Mouse (Mus musculus): ENCODE data around the gene Pgls. TPM values are rescaled to one million over a fixed set of nuclear protein-coding genes. Genes with fewer than 3 reads are reported as not detected.

The Pgls gene
- polyA plus RNA-seq, 2 experiments: 141 to 255 TPM

- Histone ChIP-seq H3K4me1 (ENCODE audit: control insufficient read depth, insufficient read depth, low read length) (peaks cover 18% of the 10 kb centered on the region), H3K9me3 (ENCODE audit: control insufficient read depth, low read length) (peaks cover 8% of the 10 kb centered on the region), H3K4me3 (replicated peaks; ENCODE audit: low read length) (no peak overlapping the region), H3K4me2 (replicated peaks; ENCODE audit: low read depth, low read length, severe bottlenecking) (no peak overlapping the region), H3K27me3 (ENCODE audit: control insufficient read depth, insufficient read depth, low read length) (peaks cover 5% of the 10 kb centered on the region; the same call in 1 of the 2 replicates), H3K27ac (replicated peaks; ENCODE audit: low read depth, low read length) (0 out of 2 replicates have a peak overlapping the region, but pooled peaks have one; percentile 61), H3K9ac (ENCODE audit: low read depth, low read length, severe bottlenecking) (no peak overlapping the region), H3K36me3 (ENCODE audit: control insufficient read depth, insufficient read depth, low read length) (peaks cover 40% of the 10 kb centered on the region)
- ATAC-seq (ENCODE audit: low FRiP score, low read depth) (no peak), DNase-seq (ENCODE audit: low spot score) (peak; percentile 32)
- TF ChIP-seq POLR2A (IDR thresholded peaks at IDR 0.05; ENCODE audit: borderline replicate concordance, extremely low read depth, insufficient read depth, insufficient read length): no peak
- WGBS: 41% methylated on average over 9 of the region's 9 CpGs
Observed at GRCm38 (mm10) chr8:71627265-71628099, 35.5 kb downstream of the Pgls start.

DNA sequence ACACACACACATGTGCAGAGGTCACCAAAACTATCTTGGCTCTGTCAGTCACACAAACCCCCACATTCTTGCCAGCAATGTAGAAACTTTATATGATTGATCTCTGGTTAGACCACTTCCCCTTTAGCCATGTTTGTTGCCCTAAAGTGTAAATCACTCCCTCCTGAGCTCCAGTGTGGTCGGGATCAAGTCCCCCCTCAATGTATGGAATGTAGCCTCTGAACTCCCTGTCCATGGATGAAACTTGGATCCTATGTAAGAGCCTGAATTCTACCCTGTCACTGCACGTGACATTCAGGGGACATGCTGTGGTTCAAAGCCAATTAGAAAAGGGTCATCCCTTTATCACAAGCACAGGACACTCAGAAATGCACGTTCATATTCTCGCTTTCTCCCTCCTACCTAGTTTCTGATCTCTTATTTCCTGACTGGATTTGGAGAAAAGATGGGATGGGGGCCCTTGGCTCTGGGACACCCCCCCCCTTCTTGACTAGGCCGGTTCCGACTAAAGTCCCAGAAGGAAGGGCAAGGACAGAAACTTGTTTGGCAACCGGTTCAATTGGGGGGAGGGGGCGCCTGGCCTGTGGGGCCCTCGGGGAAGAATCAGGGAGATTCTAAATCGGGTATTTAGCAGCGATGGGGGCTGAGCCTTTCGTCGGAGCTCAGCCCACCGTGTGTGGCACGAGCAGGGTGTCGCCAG lies 36.6 kb downstream of the Pgls start:
- H3K36me3 ChIP-seq (ENCODE audit: control insufficient read depth, insufficient read depth, low read length): peaks cover 29% of the 10 kb centered on the region
- peak overlapping the region; percentile 61; the same call in 1 of the 2 replicates for H3K27ac ChIP-seq (replicated peaks; ENCODE audit: low read depth, low read length)
- ATAC-seq (ENCODE audit: low FRiP score, low read depth): no peak
- peak; percentile 9 for DNase-seq (ENCODE audit: low spot score)
- H3K9me3 ChIP-seq (ENCODE audit: control insufficient read depth, low read length): no peaks in the 10 kb centered on the region
- peaks cover 18% of the 10 kb centered on the region for H3K4me1 ChIP-seq (ENCODE audit: control insufficient read depth, insufficient read depth, low read length)
- no peak for TF ChIP-seq POLR2A (IDR thresholded peaks at IDR 0.05; ENCODE audit: borderline replicate concordance, extremely low read depth, insufficient read depth, insufficient read length)
- 8% methylated on average over 16 of the region's 16 CpGs for WGBS
- H3K4me2 ChIP-seq (replicated peaks; ENCODE audit: low read depth, low read length, severe bottlenecking): peak overlapping the region; percentile 97
- peaks cover 5% of the 10 kb centered on the region; the same call in 1 of the 2 replicates for H3K27me3 ChIP-seq (ENCODE audit: control insufficient read depth, insufficient read depth, low read length)
- peak overlapping the region; percentile 55 for H3K4me3 ChIP-seq (replicated peaks; ENCODE audit: low read length)
- peak overlapping the region; percentile 64 for H3K9ac ChIP-seq (ENCODE audit: low read depth, low read length, severe bottlenecking)

DNA sequence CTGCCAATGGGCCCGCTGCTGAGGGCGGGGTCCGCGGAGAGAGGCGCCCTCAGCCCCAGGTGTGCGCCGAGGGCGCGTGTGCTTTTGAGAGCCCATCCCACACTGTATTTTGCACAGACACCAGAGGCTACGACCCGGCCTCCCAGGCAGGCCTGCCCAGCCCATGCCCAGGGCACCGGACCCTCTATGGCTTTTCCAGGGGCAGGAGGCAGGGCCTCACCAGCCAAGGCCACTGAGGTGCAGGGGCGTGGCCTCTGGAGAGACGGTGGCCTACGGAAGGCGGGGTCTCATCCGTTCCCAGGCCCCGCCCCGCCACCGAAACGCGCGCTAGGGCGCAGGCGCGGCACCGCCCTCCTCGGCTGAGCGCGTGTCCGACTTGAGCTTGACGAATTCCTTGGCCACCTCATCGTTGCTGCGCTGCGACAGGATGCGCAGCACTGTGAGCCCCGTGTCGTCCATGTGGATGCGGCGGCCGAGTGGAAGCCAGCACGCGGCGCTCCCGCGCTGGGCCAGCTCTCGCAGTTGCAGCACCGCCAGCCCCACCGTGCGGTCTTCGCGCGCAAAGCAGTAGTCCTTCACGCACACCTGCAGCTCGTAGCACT lies 37.2 kb downstream of the Pgls start:
- Histone ChIP-seq H3K4me2 (replicated peaks; ENCODE audit: low read depth, low read length, severe bottlenecking) (peak overlapping the region; percentile 97), H3K36me3 (ENCODE audit: control insufficient read depth, insufficient read depth, low read length) (peaks cover 23% of the 10 kb centered on the region), H3K9ac (ENCODE audit: low read depth, low read length, severe bottlenecking) (peak overlapping the region; percentile 64), H3K4me1 (ENCODE audit: control insufficient read depth, insufficient read depth, low read length) (peaks cover 18% of the 10 kb centered on the region), H3K9me3 (ENCODE audit: control insufficient read depth, low read length) (no peaks in the 10 kb centered on the region), H3K27me3 (ENCODE audit: control insufficient read depth, insufficient read depth, low read length) (peaks cover 8% of the 10 kb centered on the region; the same call in 1 of the 2 replicates), H3K27ac (replicated peaks; ENCODE audit: low read depth, low read length) (peak overlapping the region; percentile 63), H3K4me3 (replicated peaks; ENCODE audit: low read length) (peak overlapping the region; percentile 55)
- peak; percentile 90 for DNase-seq (ENCODE audit: low spot score)
- peak; percentile 91 for ATAC-seq (ENCODE audit: low FRiP score, low read depth)
- 0% methylated on average over 47 of the region's 55 CpGs for WGBS
- TF ChIP-seq POLR2A (IDR thresholded peaks at IDR 0.05; ENCODE audit: borderline replicate concordance, extremely low read depth, insufficient read depth, insufficient read length): peak; percentile 55; the same call in 1 of the 2 replicates

GRCm38 (mm10) chr8:71629781-71630212 lies 37.8 kb downstream of the Pgls start:
- ATAC-seq (ENCODE audit: low FRiP score, low read depth) (peak; percentile 6; the same call in 1 of the 2 replicates), DNase-seq (ENCODE audit: low spot score) (peak; percentile 59)
- TF ChIP-seq POLR2A (IDR thresholded peaks at IDR 0.05; ENCODE audit: borderline replicate concordance, extremely low read depth, insufficient read depth, insufficient read length): no peak
- H3K27ac ChIP-seq (replicated peaks; ENCODE audit: low read depth, low read length): peak overlapping the region; percentile 63; the same call in 1 of the 2 replicates
- H3K9ac ChIP-seq (ENCODE audit: low read depth, low read length, severe bottlenecking): peak overlapping the region; percentile 64
- peaks cover 17% of the 10 kb centered on the region for H3K36me3 ChIP-seq (ENCODE audit: control insufficient read depth, insufficient read depth, low read length)
- peak overlapping the region; percentile 97 for H3K4me2 ChIP-seq (replicated peaks; ENCODE audit: low read depth, low read length, severe bottlenecking)
- peaks cover 18% of the 10 kb centered on the region for H3K4me1 ChIP-seq (ENCODE audit: control insufficient read depth, insufficient read depth, low read length)
- H3K4me3 ChIP-seq (replicated peaks; ENCODE audit: low read length): peak overlapping the region; percentile 55
- WGBS: 4% methylated on average over 25 of the region's 25 CpGs
- peaks cover 8% of the 10 kb centered on the region; the same call in 1 of the 2 replicates for H3K27me3 ChIP-seq (ENCODE audit: control insufficient read depth, insufficient read depth, low read length)
- H3K9me3 ChIP-seq (ENCODE audit: control insufficient read depth, low read length): no peaks in the 10 kb centered on the region

GRCm38 (mm10) chr8:71630761-71631160 lies 38.8 kb downstream of the Pgls start:
- ATAC-seq (ENCODE audit: low FRiP score, low read depth) (no peak), DNase-seq (ENCODE audit: low spot score) (no peak)
- H3K4me3 ChIP-seq (replicated peaks; ENCODE audit: low read length): no peak overlapping the region
- H3K27ac ChIP-seq (replicated peaks; ENCODE audit: low read depth, low read length): no peak overlapping the region
- peaks cover 8% of the 10 kb centered on the region; the same call in 1 of the 2 replicates for H3K27me3 ChIP-seq (ENCODE audit: control insufficient read depth, insufficient read depth, low read length)
- no peak overlapping the region for H3K9ac ChIP-seq (ENCODE audit: low read depth, low read length, severe bottlenecking)
- no peaks in the 10 kb centered on the region for H3K9me3 ChIP-seq (ENCODE audit: control insufficient read depth, low read length)
- peaks cover 8% of the 10 kb centered on the region; the same call in 1 of the 2 replicates for H3K36me3 ChIP-seq (ENCODE audit: control insufficient read depth, insufficient read depth, low read length)
- H3K4me1 ChIP-seq (ENCODE audit: control insufficient read depth, insufficient read depth, low read length): peaks cover 18% of the 10 kb centered on the region
- H3K4me2 ChIP-seq (replicated peaks; ENCODE audit: low read depth, low read length, severe bottlenecking): no peak overlapping the region
- 89% methylated on average over 6 of the region's 6 CpGs for WGBS
- no peak for TF ChIP-seq POLR2A (IDR thresholded peaks at IDR 0.05; ENCODE audit: borderline replicate concordance, extremely low read depth, insufficient read depth, insufficient read length)

Data from limb, embryonic 14.5 days (tissue).